Mouse (Mus musculus) small intestine, adult 2 months (tissue): ENCODE data around the gene Prmt8.

Experiments used
- CTCF ChIP-seq: fragments of 200-500 bp; IDR thresholded peaks from 2 replicates; pipeline ENCODE4 v1.5.1; 2012; ENCODE audit warnings: low read depth, mild to moderate bottlenecking, control low read depth, inconsistent platforms, low read length, moderate library complexity, mixed read lengths; ENCODE audit not compliant: insufficient replicate concordance, insufficient read length; ENCODE audit errors: extremely low read depth
- POLR2A ChIP-seq: fragments of 200-500 bp; IDR thresholded peaks from 2 replicates; pipeline ENCODE4 v1.6.1; 2012; ENCODE audit warnings: low read depth, mild to moderate bottlenecking, control low read depth, inconsistent platforms, low read length, moderate library complexity

DNA sequence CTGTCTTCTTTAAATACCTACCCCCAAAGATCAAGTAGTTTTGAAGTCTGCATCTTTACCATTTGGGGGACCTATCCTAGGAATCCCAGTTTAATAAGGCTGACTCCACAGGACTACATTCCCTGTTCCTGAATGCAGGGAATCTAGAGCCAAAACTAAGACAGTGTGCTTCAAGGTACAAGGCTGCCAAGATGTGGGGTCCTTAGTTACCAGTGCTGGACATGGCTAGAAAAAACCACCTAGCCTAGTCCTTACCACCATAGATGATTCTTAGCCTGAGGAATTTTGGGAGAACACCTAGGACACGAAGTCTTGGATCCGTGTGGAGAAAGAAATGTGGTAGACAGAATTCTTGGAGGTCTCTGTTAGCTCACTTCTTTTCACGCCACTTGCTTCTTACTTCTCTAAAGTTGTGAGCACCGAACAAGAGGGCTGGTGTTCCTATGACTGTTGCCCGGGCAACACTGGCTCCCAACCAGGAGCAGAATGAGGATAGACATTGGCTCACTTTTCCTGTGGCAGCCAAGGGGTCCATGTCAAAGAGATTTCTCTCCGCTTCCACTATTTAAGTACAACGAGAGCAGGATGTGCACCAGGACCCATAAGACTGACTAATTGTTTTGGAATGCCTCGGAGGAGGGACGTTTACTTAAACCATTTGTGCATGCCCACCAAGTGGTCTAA is 33.9 kb upstream of the Prmt8 start:
- no peak for TF ChIP-seq POLR2A
- no peak for TF ChIP-seq CTCF
